Mouse (Mus musculus): Measurements from ENCODE around the gene Acbd6. TPM values are rescaled to one million over a fixed set of nuclear protein-coding genes. Genes with fewer than 3 reads are reported as not detected.
A peak's percentile ranks its signal among the peaks of the same experiment; 100 is the strongest.

The Acbd6 gene
- total RNA-seq, 2 experiments from 2014 or later, result 22.9 to 52.6 TPM

DNA sequence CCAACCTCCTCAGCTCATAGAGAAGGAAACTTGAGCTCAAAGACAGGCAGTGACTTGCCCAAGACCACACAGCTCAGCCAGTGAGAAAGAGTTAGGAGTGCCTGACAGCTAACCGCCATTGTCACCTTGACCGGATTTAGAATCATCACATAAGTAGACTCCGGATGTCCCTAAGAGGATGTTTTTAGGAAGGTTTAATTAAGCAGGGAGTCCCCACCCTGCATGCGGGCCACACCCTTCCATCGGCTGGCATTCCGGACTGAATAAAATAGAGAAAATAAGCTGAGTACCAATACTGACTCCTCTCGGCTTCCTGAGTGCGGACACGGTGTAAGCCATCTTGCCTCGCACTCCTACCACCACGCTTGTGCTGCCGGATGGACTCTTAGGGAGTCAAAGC is 159.4 kb downstream of the Acbd6 start:
- no peak for ATAC-seq (replicated peaks; ENCODE audit: poor library complexity)

DNA sequence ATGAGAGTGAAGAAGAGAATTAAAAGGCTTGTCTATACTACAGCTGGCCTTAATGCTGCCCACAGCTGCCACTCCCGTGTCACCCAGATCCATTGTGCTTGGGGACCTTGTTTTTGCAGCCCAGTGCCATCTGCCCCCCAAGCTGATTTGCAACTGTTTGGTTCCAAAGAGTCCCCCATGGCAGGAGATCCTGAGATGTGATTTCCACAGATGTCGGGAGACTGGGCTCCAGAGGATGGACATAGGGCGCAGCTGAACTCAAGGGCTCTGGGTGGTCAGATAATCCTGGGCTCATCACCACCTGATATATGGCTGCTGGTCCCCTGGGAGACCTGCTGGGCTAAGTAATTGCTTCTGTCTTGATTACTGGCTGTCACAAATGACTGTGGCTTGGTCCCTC is 160.9 kb downstream of the Acbd6 start:
- ATAC-seq (replicated peaks; ENCODE audit: poor library complexity), result no peak

DNA sequence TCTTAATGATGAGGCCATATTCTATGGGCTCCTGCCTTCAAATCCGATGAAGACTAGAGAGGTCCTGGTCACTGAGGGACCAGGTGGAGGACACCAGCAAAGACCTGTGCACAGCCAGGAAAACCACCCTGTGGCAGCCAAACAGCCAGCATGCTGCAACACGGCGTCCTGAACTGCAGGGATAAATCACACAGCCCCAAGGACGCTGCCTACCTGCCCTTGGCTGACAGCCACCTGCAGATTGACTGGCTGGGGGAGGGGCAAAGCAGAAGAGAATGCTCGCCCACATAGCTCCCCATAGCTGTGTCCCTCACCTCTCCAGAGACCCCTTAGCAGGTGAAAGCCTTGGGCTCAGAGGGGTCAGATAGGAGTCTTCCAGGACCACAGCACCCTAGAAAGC is 162.1 kb downstream of the Acbd6 start:
- ATAC-seq (replicated peaks; ENCODE audit: poor library complexity), result no peak

DNA sequence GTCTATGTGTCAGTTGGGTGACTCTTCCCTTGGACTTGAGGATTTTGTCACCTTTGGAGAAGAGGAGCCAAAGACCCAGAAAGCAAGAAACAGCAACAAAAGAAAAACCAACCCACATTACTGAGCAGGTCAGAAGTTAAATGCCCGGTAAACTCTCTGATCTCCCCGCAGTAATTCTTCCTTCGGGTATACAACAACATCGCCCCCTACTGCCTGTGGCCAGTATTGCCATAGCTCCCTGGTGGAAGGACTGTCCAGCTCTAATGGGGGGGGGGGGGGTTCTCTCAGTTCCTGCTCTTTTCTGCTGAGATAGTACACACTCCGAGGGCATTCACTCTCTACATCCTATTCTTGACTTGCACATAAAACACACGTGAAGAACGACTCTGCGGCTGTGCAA is 163.5 kb downstream of the Acbd6 start:
- ATAC-seq (replicated peaks; ENCODE audit: poor library complexity), result peak; percentile 56

DNA sequence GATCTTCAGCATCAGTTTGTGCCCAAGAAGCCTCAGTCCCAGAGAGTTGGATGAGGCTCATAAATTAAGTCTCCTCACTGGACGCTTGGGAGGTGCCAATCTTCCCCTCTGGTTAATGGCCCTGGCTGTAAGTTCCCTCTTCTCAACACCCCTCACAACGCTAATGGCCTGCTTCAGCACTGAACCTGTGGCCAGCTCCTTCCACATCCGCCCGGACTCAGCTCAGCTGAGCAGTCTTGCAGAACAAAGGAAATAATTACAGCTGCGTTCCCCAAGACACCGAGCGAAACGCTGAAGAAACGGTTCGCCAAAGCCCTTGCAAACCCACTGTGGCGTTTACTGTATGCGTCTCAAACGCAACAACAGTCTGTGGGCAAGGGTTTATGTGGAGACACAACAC is 164.3 kb downstream of the Acbd6 start:
- peak; percentile 94 for ATAC-seq (replicated peaks; ENCODE audit: poor library complexity)

DNA sequence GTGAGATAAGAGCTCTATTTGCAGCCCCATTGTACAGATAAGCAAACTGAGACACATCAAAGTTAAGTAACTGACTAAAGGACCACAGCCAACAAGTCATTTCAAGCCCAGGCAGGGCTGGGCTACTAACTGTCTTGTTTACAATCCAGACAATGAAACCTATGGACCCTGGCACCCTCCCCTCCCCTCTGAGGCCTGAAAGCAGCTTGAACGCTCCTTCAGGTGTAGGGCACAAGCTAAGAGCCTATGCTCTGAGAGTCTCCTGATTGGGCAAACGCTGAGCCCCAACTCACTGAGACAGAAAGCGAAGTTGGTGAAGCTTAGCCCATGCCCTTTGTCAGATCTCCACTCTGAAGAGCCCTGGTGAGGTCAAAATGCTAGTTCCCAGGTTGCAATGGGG is 166.4 kb downstream of the Acbd6 start:
- ATAC-seq (replicated peaks; ENCODE audit: poor library complexity), result no peak

DNA sequence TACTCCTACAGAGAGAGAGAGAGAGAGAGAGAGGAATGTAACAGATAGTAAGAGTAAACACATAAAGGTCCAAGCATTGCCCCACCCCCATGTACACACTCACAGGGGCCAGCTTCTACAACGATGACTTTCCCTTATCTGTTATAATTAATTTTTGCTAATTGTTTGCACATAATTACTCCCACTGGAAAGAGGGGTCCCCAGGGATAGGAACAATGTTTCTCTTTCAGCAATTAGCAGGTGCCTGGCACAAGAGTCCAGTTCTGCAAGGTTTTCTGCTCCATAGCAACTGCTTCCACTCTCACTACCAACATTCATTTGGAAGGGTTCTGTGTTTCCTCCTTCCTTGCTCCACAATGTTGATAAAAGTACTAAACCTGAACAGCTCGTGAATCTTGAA is 168.0 kb downstream of the Acbd6 start:
- ATAC-seq (replicated peaks; ENCODE audit: poor library complexity), result no peak

DNA sequence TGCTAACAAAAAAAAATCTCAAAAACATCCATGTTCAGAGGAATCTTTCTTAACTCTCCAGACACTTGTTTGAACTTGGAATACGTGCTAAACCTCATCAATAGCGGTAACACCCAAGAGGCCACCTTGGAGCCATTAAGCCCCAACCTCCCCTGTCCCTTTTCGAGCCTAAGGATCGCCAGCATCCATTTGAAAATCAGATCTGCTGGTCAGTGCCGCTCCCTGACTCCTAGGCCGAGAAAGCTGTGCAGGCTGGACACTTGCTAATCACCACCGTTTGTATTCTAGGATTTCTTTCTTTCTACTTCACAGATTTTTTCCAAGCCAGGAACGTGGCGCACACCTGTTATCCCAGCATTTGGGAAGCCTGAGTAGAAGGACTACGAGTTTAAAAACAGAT is 169.9 kb downstream of the Acbd6 start:
- ATAC-seq (replicated peaks; ENCODE audit: poor library complexity), result no peak

DNA sequence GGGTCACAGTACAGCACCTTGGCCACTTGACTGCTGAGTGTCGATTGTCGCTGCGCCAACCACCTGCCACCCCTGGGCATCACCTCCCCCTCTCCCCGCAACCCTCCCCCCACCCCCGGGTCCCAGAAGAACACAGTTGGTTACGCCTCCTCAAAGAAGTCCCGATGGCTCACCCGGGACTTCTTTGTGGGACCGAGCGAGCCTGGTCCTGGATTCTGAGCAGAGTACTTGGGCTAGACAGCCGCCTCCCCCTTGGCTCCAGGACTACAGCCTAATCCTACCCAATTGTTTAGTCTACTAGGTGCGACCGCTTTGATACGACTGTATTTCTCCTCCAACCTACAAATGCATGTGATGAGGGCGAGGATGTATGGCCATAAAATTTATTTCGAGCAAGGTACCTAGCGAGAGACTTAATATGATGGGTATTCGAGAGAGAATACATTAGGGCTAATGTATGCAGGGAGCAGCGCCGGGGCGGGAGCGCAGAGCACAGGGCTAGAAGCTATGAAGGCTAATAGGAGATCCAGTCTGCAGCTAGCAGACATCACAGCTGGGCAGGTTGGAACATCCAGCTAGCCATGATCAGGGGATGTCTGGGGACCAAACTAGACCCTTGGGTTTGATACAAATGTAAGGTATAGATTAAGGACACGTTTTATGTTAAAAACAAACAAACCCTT is 171.3 kb downstream of the Acbd6 start:
- ATAC-seq (replicated peaks; ENCODE audit: poor library complexity), result no peak

DNA sequence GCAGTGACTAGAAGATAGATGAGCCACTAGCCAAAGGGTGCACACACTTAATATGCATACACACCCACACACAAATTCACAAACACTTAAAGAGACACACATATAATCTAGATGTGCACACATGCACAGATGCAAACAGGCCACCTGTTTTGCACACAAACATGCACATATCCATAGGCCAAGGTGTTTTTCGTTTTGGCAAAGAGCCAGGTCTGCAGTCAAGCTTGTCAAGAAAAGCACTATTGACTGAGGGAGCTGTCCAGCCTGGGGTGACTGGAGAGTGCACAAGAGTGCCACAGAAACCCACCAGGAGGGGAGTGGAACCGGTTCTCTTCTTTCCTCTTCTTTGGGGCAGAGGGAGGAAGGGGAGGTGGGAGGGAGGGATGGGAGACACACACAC is 173.2 kb downstream of the Acbd6 start:
- ATAC-seq (replicated peaks; ENCODE audit: poor library complexity), result no peak

DNA sequence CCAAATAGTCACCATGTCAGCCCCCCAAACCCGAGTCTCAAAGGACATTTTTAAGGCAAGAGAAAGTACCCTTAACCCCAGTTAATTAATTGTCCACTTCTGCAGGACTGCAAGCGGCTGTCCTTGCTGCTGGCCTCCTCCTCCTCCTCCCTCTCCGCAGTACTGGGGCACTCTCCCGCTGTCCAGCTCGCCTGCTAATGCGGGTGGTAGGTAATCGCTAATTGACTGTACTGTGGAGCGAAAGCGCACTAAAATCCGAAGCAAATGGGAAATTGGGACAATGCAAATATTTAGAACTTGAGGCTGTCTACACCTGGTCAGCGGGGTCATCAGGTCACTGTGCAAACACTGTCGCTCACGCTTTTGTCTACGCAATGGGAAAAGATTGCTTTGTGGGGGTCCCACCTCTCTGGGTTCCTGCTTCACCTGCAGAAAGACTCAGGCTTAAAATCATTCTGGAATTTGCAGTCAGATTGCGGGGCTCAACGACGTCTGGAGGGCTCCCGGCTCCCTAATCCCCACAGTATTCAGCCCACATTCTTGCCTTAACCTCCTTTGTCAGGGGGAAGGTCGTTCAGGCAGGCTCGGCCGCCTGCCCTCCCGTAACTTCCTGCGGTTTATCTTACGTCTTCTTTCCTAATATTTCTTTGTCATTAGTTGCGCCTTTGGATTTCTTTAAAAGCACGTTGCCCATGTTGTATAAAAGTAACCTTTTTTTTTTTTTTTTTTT is 178.3 kb downstream of the Acbd6 start:
- ATAC-seq (replicated peaks; ENCODE audit: poor library complexity), result no peak

DNA sequence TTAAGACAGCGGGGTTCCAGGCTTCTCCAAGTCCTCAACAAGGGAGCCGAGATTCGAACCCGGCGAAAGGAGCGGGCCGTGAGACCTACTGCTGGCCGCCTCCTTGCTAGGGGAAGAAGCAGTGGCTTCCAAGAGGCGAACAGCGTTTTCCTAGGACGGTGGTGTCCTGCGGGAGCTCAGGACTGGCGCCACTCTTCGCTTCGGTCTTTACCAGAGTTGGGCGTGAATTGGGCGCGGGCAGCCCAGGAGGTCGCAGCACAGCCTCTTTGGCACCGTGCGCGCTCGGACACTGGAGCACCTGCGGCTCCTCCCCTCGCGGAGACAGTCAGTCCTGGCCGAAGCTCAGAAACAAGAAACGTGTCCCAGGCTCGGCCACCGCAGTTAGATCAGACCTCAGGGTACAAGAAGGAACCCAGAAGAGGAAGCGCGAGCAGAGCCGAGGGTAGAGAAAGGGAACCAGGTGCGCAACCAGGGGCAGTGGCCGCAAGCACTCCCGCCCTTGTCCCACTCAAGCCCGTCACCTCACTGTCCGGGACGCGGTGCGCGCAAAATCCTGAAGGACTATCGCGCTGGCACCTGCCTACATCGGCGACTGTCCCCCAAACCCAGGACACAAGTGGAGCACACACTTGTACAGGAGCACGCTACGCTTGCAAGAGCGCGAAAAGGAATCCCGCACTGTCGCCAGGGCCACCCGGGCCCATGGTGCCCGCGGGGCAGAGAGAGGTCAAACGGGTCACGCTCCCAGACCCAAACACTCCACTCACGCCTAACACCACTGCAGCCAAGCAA is 179.3 kb downstream of the Acbd6 start:
- peak; percentile 81 for ATAC-seq (replicated peaks; ENCODE audit: poor library complexity)

DNA sequence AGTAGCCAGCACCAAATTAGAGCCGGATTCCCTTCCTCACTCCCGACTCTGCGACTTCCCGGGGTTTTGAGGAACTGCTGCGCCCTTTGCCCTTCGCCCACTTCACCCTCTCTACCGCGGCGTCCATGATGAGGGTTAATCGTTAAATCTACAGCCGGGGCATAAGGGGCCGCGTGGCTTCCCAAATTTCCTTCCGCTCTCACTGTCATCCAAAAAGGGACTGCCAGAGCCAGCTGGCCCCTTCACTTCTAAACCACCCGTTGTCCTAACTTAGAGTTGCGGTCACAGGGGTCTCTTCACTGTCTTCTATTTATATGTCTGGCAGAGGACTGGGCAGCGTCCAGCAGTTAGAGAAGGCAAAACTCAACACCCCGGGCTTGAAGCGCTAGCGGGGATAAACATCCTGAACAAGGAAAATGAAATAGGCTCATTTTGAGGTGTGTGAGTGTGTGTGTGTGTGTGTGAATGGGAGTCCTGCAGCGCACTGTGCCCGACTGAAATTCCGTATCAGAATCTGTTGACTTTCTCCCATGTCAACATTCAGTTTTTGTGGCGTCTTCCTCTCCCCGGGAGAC is 180.0 kb downstream of the Acbd6 start:
- ATAC-seq (replicated peaks; ENCODE audit: poor library complexity), result 0 out of 2 replicates have a peak, but pooled peaks have one; percentile 29

Other genes starting within 250 kb of the Acbd6 start
- 38.0 and 38.6 TPM in 2 replicates for gene Xpr1, start 140.7 kb upstream of the Acbd6 start, total RNA-seq (2015)
- 12.8 and 16.1 TPM in 2 replicates for gene Xpr1, start 140.7 kb upstream of the Acbd6 start, total RNA-seq (2017)
- not detected in 2 replicates for gene Lhx4, start 193.6 kb downstream of the Acbd6 start, total RNA-seq (2015)
- gene Lhx4, start 193.6 kb downstream of the Acbd6 start, total RNA-seq (2017), result not detected in 2 replicates